Mouse (Mus musculus) forebrain, embryonic 11.5 days (tissue): Measurements from ENCODE around the gene Ywhae. TPM values are rescaled to one million over a fixed set of nuclear protein-coding genes. Genes with fewer than 3 reads are reported as not detected.

Experiments used
- ATAC-seq: fragments of 200-750 bp; cut with Nextera tagmentation; replicated peaks from 2 replicates; pipeline ENCODE4 v1.8.0; 2017; ENCODE audit warnings: moderate TSS enrichment; ENCODE audit not compliant: low FRiP score
- DNase-seq: peaks from one replicate; pipeline ENCODE4 v3.0.0-alpha.2; 2017; ENCODE audit warnings: low spot score
- H3K27ac ChIP-seq: fragments of 300-500 bp; sonication (generic); 2 replicates; pipeline ENCODE4 v1.5.1; 2014; ENCODE audit warnings: low read depth, low read length
- H3K27me3 ChIP-seq: fragments of 300-500 bp; sonication (generic); 2 replicates; pipeline ENCODE4 v1.6.1; 2014; ENCODE audit warnings: mild to moderate bottlenecking, low read length, mixed read lengths; ENCODE audit not compliant: control insufficient read depth, insufficient read depth
- H3K36me3 ChIP-seq: fragments of 300-500 bp; sonication (generic); 2 replicates; pipeline ENCODE4 v1.6.1; 2014; ENCODE audit warnings: mild to moderate bottlenecking, low read length, moderate library complexity, mixed read lengths; ENCODE audit not compliant: control insufficient read depth, insufficient read depth
- H3K4me1 ChIP-seq: fragments of 300-500 bp; sonication (generic); replicated peaks from 2 replicates; pipeline ENCODE4 v1.6.1; 2014; ENCODE audit warnings: low read length, mixed read lengths; ENCODE audit not compliant: control insufficient read depth, insufficient read depth
- H3K4me2 ChIP-seq: fragments of 300-500 bp; sonication (generic); 2 replicates; pipeline ENCODE4 v1.6.1; 2014; ENCODE audit warnings: low read depth, mild to moderate bottlenecking, low read length, moderate library complexity, mixed read lengths; ENCODE audit not compliant: severe bottlenecking
- H3K4me3 ChIP-seq: fragments of 300-500 bp; sonication (generic); 2 replicates; pipeline ENCODE4 v1.5.1; 2014; ENCODE audit warnings: low read depth, low read length
- H3K9ac ChIP-seq: fragments of 300-500 bp; sonication (generic); 2 replicates; pipeline ENCODE4 v1.6.1; 2014; ENCODE audit warnings: low read length
- H3K9me3 ChIP-seq: fragments of 300-500 bp; sonication (generic); 2 replicates; pipeline ENCODE4 v1.6.1; 2016; ENCODE audit warnings: low read length, mixed read lengths; ENCODE audit not compliant: control insufficient read depth
- WGBS: fragments of 180-500 bp; shearing (Covaris S2); extraction: QIAGEN DNeasy Blood & Tissue Kit; methylation state at CpG from one replicate; pipeline ENCODE4 v1.1.7; 2014; 5-methylcytosine and 5-hydroxymethylcytosine counted together
- polyA plus RNA-seq: library from polyadenylated mRNA; unstranded; fragments of >200 nt; fragmentation: Nextera tagmentation; extraction: Ambion mirVana; gene quantifications from 2 replicates; pipeline ENCODE4 v1.2.1, GENCODE M21; 2014

Ywhae gene
- 1,460 and 1,571 TPM in 2 replicates for polyA plus RNA-seq

DNA sequence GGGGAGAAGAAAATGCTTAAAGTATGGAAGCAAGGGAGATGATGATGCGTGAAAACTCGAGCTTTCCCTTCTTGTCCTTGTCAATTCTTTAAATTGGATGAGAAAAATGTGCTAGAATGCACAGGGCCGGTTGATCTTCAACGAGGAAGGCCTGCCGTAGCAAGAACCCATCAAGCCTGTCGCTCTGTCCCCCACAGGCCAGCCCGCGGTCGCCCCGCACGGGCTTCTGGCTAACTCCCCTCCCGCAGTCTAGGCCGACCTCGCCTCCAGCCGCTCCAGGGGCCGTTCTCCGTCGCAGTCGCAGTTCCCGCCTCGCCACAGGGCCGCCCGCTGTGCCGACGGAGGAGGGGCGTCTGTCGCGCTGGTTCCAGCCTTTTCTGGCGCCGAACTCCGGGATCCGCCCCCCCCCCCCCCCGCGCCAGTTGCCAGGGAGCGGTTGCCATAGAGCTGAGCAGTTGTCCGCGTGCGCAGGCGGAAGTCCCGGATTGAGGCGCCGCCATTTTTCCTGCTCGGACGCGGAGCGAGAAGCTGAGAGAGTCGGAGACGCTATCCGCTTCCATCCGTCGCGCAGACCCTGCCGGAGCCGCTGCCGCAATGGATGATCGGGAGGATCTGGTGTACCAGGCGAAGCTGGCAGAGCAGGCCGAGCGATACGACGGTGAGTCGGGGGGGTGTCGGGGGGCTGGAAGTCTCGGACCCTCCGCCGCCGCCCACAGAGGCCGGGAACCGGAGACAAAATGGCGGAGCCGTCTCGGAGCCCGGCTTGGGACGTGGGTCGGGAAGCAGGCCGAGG, at the start of gene Ywhae:
Gene Ywhae (plus strand): TSS at position 436 of the 793 bp plus-strand sequence.
- Histone ChIP-seq H3K4me1 (peaks cover 10% of the 10 kb centered on the region; the same call in 1 of the 2 replicates), H3K4me2 (peak within 1 kb of the TSS; percentile 91), H3K9ac (peak within 1 kb of the TSS; percentile 100), H3K4me3 (peak within 1 kb of the TSS; percentile 95), H3K27ac (peak within 1 kb of the TSS; percentile 96), H3K9me3 (no peaks in the 10 kb centered on the region), H3K36me3 (no peaks in the 10 kb centered on the region), H3K27me3 (no peaks in the 10 kb centered on the region)
- WGBS = under 1% methylated on average over 75 of the region's 76 CpGs
- DNase-seq (peak; percentile 99), ATAC-seq (peak; percentile 94)

DNA sequence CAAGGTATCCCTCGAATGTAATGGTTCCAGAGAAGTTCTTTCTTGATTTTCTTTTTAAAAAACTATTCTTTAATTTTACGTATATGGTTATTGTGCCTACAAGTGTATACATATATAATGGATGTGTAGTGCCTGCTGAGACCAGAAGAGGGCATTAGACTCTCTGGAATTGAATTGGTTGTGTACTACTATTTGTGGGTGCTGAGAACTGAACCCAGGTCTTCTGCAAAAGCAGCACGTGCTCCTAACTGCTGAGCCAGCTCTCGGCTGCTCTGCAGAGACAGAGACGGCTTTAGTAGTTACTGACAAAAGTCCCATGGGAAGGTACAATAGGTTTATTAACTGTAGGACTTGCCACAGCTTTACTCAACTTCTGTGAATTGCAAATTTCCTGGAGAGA, 48.2 kb upstream of the Ywhae start:
- Histone ChIP-seq H3K4me3 (no peak overlapping the region), H3K36me3 (peaks cover 3% of the 10 kb centered on the region; the same call in 1 of the 2 replicates), H3K9ac (no peak overlapping the region), H3K9me3 (no peaks in the 10 kb centered on the region), H3K27me3 (no peaks in the 10 kb centered on the region), H3K4me1 (peaks cover 4% of the 10 kb centered on the region; the same call in 1 of the 2 replicates), H3K4me2 (no peak overlapping the region), H3K27ac (no peak overlapping the region)
- DNase-seq = no peak
- no peak for ATAC-seq
- WGBS = 95% methylated on average over 5 of the region's 5 CpGs

DNA sequence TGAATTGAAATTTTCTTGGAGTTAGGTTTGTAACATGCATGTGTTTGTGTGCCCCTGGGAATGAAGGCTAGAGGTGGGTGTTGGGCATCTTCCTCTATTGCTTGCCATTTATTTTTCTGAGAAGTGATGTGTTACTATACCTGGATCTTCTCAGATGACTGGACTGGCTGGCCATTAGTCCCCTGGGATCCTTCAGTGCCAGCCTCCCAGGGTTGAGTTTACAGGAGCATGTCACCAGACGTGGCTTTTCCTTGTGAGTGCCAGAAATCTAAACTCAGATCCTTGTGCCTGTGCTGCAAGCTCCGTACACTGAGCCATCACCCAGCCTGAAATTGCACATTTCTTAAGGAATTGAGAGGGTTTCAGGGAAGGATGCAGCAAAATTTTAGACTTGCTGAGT, 47.7 kb upstream of the Ywhae start:
- ATAC-seq (no peak), DNase-seq (no peak)
- Histone ChIP-seq H3K4me1 (peaks cover 4% of the 10 kb centered on the region; the same call in 1 of the 2 replicates), H3K27me3 (no peaks in the 10 kb centered on the region), H3K4me3 (no peak overlapping the region), H3K4me2 (no peak overlapping the region), H3K9ac (no peak overlapping the region), H3K9me3 (no peaks in the 10 kb centered on the region), H3K27ac (no peak overlapping the region), H3K36me3 (peaks cover 3% of the 10 kb centered on the region; the same call in 1 of the 2 replicates)
- WGBS = 88% methylated on average over 2 of the region's 2 CpGs

DNA sequence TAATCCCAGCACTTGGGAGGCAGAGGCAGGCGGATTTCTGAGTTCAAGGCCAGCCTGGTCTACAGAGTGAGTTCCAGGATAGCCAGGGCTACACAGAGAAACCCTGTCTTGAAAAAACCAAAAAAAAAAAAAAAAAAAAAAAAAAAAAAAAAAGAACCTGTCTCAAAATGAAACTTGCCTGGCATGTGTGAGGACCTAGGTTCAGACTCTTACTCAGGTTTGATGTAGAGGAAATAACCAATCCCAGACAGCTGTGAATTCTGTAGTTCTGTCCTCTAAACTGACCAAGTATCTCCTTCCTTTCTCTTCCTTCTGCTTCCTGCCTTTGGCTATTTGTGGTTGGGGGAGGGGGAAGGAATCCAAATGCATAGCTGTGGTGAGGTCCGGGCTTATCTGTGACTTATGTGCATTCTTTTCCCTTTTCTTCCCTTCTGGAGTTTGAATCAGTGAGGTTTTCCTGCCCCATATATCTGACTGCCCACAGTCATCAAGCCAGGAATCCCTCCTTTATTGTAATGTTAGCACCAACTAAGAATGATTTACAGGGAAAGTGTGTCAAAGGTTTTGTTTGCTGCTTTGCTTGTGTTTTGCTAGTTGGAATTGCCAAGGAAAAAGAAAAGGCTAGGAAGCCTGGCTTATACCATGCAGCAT, 45.2 kb upstream of the Ywhae start:
- Histone ChIP-seq H3K9ac (no peak overlapping the region), H3K36me3 (peaks cover 2% of the 10 kb centered on the region; the same call in 1 of the 2 replicates), H3K27ac (no peak overlapping the region), H3K27me3 (no peaks in the 10 kb centered on the region), H3K9me3 (no peaks in the 10 kb centered on the region), H3K4me3 (no peak overlapping the region), H3K4me1 (no peaks in the 10 kb centered on the region), H3K4me2 (no peak overlapping the region)
- 79% methylated on average over 2 of the region's 2 CpGs for WGBS
- DNase-seq (no peak), ATAC-seq (no peak)

DNA sequence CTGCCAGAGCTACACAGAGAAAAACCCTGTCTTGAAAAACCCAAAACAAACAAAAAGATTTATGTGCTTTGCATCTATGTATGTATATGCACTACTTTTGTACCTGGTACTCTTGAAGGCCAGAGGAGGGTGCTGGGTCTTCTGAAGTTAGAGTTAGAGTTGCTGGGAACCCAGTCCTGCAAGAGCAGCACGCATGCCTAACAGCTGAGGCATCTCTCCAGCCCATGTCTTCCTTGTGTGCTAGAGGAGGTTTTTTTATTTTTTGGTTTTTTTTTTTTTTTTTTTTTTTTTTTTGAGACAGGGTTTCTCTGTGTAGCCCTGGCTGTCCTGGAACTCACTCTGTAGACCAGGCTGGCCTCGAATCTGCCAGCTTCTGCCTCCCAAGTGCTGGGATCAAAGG, 44.5 kb upstream of the Ywhae start:
- H3K9ac ChIP-seq = no peak overlapping the region
- 93% methylated on average over 2 of the region's 2 CpGs for WGBS
- no peak for DNase-seq
- H3K9me3 ChIP-seq = no peaks in the 10 kb centered on the region
- H3K4me1 ChIP-seq = no peaks in the 10 kb centered on the region
- no peak overlapping the region for H3K27ac ChIP-seq
- H3K4me2 ChIP-seq = no peak overlapping the region
- H3K4me3 ChIP-seq = no peak overlapping the region
- peaks cover 5% of the 10 kb centered on the region; the same call in 1 of the 2 replicates for H3K36me3 ChIP-seq
- no peaks in the 10 kb centered on the region for H3K27me3 ChIP-seq
- no peak for ATAC-seq

DNA sequence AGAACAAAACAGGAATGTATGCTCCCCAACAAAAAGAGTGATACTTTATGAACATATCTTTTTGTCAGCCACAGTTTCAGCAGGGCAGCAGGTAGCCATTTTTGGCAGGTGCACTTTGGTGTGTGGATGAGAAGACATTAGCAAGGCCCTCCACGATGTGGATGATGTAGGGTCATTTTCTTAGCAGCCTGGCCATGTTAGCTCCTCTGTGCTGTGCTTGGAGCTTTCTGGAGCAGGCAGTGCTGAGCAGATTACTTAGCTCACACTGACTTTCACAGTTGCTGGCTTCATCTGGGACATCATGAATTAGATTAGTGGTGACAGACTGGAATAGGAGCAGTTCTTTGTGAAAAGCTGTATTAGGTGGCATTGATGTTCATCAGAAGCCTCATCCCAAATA, 42.7 kb upstream of the Ywhae start:
- H3K9me3 ChIP-seq = no peaks in the 10 kb centered on the region
- no peak overlapping the region for H3K4me2 ChIP-seq
- peaks cover 6% of the 10 kb centered on the region; the same call in 1 of the 2 replicates for H3K36me3 ChIP-seq
- H3K4me3 ChIP-seq = no peak overlapping the region
- H3K27me3 ChIP-seq = no peaks in the 10 kb centered on the region
- 77% methylated on average over 1 of the region's 1 CpGs for WGBS
- H3K4me1 ChIP-seq = no peaks in the 10 kb centered on the region
- DNase-seq (no peak), ATAC-seq (no peak)
- H3K9ac ChIP-seq = no peak overlapping the region
- no peak overlapping the region for H3K27ac ChIP-seq

DNA sequence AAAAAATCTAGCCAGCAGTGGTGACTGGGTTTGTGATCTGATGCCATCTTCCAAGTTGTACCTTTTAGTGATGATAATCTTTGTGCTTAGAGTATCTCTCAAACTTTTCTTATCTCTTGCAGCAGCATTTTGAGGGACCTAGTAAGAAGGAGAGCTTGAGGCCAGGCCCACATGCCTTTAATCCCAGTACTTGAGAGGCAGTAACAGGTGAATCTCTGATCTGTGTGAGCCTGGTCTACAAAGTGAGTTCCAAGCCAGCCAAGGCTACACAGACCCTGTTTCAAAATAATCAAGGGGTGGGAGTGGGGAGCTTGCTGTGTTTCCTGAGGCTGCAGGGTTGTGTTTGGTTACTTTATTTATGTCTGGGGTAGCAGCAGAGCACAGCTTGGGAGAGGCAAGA, 41.6 kb upstream of the Ywhae start:
- no peak overlapping the region for H3K4me3 ChIP-seq
- no peak overlapping the region for H3K4me2 ChIP-seq
- H3K4me1 ChIP-seq = no peaks in the 10 kb centered on the region
- no peak for ATAC-seq
- H3K27ac ChIP-seq = no peak overlapping the region
- no peaks in the 10 kb centered on the region for H3K27me3 ChIP-seq
- H3K9me3 ChIP-seq = no peaks in the 10 kb centered on the region
- H3K9ac ChIP-seq = no peak overlapping the region
- peaks cover 6% of the 10 kb centered on the region; the same call in 1 of the 2 replicates for H3K36me3 ChIP-seq
- DNase-seq = no peak

DNA sequence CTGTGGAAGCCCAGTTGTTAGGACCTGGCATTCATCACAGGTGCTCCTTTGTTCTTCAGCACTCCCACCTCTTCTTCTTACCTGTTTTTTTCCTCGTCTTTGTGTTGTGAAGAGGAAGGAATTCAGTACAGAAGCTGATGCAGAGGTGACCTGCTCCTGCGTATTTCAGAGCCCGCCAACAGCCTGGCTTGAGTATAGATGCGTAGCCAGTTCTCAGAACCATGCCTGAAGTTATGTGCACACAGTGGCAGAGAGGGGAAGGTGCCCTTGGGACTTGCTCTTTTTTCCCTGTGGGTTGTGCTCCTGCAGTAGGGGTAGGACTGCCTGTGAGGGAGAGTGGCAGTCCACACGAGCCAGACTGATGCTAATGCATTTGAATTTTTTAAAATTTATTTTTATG, 39.1 kb upstream of the Ywhae start:
- H3K9me3 ChIP-seq = no peaks in the 10 kb centered on the region
- H3K4me1 ChIP-seq = no peaks in the 10 kb centered on the region
- no peak overlapping the region for H3K9ac ChIP-seq
- H3K4me3 ChIP-seq = no peak overlapping the region
- H3K36me3 ChIP-seq = peaks cover 20% of the 10 kb centered on the region
- no peaks in the 10 kb centered on the region for H3K27me3 ChIP-seq
- no peak overlapping the region for H3K4me2 ChIP-seq
- DNase-seq (no peak), ATAC-seq (no peak)
- no peak overlapping the region for H3K27ac ChIP-seq
- WGBS = 93% methylated on average over 5 of the region's 5 CpGs
